Mouse (Mus musculus): ENCODE data around the gene Sec24b. TPM values are rescaled to one million over a fixed set of nuclear protein-coding genes. Genes with fewer than 3 reads are reported as not detected.

Sec24b gene
- polyA plus RNA-seq, 1 experiment from 2014 or later, result 15.2 TPM

DNA sequence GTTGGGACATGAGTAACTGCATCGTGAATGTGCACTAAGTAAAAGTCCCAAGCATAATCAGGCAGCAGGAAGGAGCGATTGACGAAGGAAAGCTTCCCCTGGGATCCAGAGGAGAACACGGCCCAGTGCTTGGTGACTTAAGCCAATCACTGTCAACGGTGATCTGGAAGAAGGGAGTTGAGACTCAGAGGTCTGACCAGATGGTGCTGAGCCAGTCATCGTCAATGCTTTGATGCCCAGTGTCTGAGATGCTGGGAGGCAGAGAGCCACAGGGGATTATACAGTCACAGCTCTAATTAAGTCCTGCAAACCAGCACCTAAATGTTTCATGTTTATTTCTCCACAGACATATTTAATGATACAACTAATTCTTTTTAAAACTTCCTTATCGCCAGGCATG, 122.3 kb downstream of the Sec24b start:
- no peak overlapping the region for H3K9ac ChIP-seq
- WGBS (ENCODE audit: insufficient replicate concordance), result 66% methylated on average over 7 of the region's 7 CpGs
- no peak for ATAC-seq
- no peaks in the 10 kb centered on the region for H3K36me3 ChIP-seq
- H3K27me3 ChIP-seq (replicated peaks), result no peaks in the 10 kb centered on the region
- H3K27ac ChIP-seq, result no peak overlapping the region
- no peaks in the 10 kb centered on the region for H3K9me3 ChIP-seq (replicated peaks)
- H3K4me3 ChIP-seq, result no peak overlapping the region
- H3K4me2 ChIP-seq, result no peak overlapping the region
- 0 out of 2 replicates have a peak, but pooled peaks cover 1% of the 10 kb centered on the region for H3K4me1 ChIP-seq

DNA sequence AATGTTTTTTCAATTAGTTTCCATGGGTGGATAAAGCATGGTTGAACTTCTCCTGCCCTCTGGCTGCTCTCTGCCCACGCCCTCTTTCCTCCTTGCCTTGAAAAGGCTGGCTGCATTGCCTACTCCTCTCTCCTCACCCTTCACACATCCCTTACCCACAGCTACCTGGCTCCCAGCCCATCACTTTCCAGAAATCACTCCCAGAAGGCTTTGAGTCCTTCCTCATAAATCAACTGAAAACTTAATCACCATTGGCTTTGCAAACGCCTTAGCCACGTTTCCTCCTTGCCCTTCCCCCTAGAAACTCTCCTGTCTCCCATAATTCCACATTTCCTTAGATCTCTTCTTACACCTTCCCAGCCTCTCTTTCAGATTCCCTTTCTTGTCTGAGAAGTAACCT, 123.5 kb downstream of the Sec24b start:
- no peak for ATAC-seq
- H3K36me3 ChIP-seq, result no peaks in the 10 kb centered on the region
- no peak overlapping the region for H3K9ac ChIP-seq
- H3K27me3 ChIP-seq (replicated peaks), result no peaks in the 10 kb centered on the region
- H3K4me2 ChIP-seq, result no peak overlapping the region
- no peak overlapping the region for H3K4me3 ChIP-seq
- 46% methylated on average over 3 of the region's 3 CpGs for WGBS (ENCODE audit: insufficient replicate concordance)
- H3K27ac ChIP-seq, result no peak overlapping the region
- H3K4me1 ChIP-seq, result no peaks in the 10 kb centered on the region
- H3K9me3 ChIP-seq (replicated peaks), result no peaks in the 10 kb centered on the region

DNA sequence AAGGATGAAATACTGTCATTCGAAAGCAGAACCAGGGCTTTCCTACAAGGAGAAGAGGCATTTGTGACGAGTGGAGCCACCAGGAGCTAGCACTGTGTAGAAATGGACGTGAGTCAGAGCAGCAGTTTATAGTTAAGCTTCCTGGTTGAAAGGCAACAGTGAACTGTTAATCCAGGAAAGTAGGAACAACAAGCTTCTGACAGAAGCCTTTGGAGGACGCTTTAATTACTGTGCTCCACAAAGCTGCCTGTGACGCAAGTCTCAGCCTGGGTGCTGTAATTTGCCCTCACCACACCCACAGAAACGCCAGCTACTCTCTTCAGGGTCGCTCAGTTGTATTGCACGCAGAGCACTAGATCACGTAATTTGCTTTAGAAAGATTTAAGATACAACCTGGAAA, 124.8 kb downstream of the Sec24b start:
- H3K27ac ChIP-seq, result no peak overlapping the region
- no peaks in the 10 kb centered on the region for H3K4me1 ChIP-seq
- ATAC-seq, result no peak
- H3K36me3 ChIP-seq, result no peaks in the 10 kb centered on the region
- no peaks in the 10 kb centered on the region for H3K27me3 ChIP-seq (replicated peaks)
- H3K9me3 ChIP-seq (replicated peaks), result no peaks in the 10 kb centered on the region
- H3K9ac ChIP-seq, result no peak overlapping the region
- WGBS (ENCODE audit: insufficient replicate concordance), result 52% methylated on average over 9 of the region's 9 CpGs
- H3K4me2 ChIP-seq, result no peak overlapping the region
- H3K4me3 ChIP-seq, result no peak overlapping the region

Other genes starting within 250 kb of the Sec24b start
- 0.04 TPM in 1 of 2 replicates, not detected in the other for gene Rrh, start 239.0 kb downstream of the Sec24b start, polyA plus RNA-seq (2016; fragmentation: Nextera tagmentation; extraction: Ambion mirVana)
- 125 and 131 TPM in 2 replicates for gene Gar1, start 230.2 kb downstream of the Sec24b start, polyA plus RNA-seq (2016; fragmentation: Nextera tagmentation; extraction: Ambion mirVana)
- 86.6 and 90.7 TPM in 2 replicates for gene Cfi, start 225.7 kb downstream of the Sec24b start, polyA plus RNA-seq (2016; fragmentation: Nextera tagmentation; extraction: Ambion mirVana)
- gene Pla2g12a, start 182.9 kb downstream of the Sec24b start, polyA plus RNA-seq (2016; fragmentation: Nextera tagmentation; extraction: Ambion mirVana), result 107 and 112 TPM in 2 replicates
- 43.7 and 46.7 TPM in 2 replicates for gene Casp6, start 160.1 kb downstream of the Sec24b start, polyA plus RNA-seq (2016; fragmentation: Nextera tagmentation; extraction: Ambion mirVana)
- 6.5 and 6.6 TPM in 2 replicates for gene Mcub, start 91.3 kb downstream of the Sec24b start, polyA plus RNA-seq (2016; fragmentation: Nextera tagmentation; extraction: Ambion mirVana)
- 3.7 and 4.2 TPM in 2 replicates for gene Col25a1, start 69.9 kb upstream of the Sec24b start, polyA plus RNA-seq (2016; fragmentation: Nextera tagmentation; extraction: Ambion mirVana)

Measured in liver, embryonic 12.5 days (tissue).